Comparison of ENCODE assay signal across 8 mouse cellular contexts in genomic region chr15:42914099-42914498, GRCm38 (mm10).
DNase-seq lines count a peak whose midpoint lies in the region; ATAC-seq and TF ChIP-seq lines count a peak whose summit lies in the region.

No protein-coding gene starts in this region.

- no peaks in the 10 kb centered on the region for H3K36me3 ChIP-seq in G1E (replicated peaks)

- no peaks in the 10 kb centered on the region for H3K4me1 ChIP-seq in G1E (ENCODE audit: insufficient read depth, low read depth, low read length)

- H3K27me3 ChIP-seq in G1E (ENCODE audit: insufficient read depth, low read length): no peaks in the 10 kb centered on the region

- peak; percentile 29; the same call in 1 of the 2 replicates for TF ChIP-seq CTCF in G1E (IDR thresholded peaks at IDR 0.05; ENCODE audit: low read depth, low read length)

- H3K9me3 ChIP-seq in G1E (replicated peaks): no peaks in the 10 kb centered on the region

- no peak overlapping the region for H3K4me3 ChIP-seq in G1E (ENCODE audit: low read depth, low read length)

- DNase-seq in 3T3-L1 (ENCODE audit: low read depth, low spot score) (peak; percentile 73), G1E (ENCODE audit: low spot score) (peak; percentile 1)
- peak; percentile 47 for DNase-seq in cerebellum, adult 8-10 months
- peak; percentile 27 to 91 for DNase-seq in frontal cortex, adult 2 months (ENCODE audit: extremely low spot score in 1 of 2, low spot score in 1 of 2)
- peak; percentile 73 to 74 for DNase-seq in kidney, postnatal 4 days
- DNase-seq in lung, postnatal 10 days: peak; percentile 68
- peak; percentile 58 for DNase-seq in retina, postnatal 1 day

- ATAC-seq in G1E (ENCODE audit: extremely low read depth, insufficient number of reproducible peaks, low FRiP score, poor library complexity, severe bottlenecking): no peak
- ATAC-seq in inflammation-experienced regulatory T-cells, adult 6 months: no peak

Comparison
In these comparisons a context has a peak if more than half of its experiments do, and no peak if none do; other contexts are left out.
1. DNase-seq: peak in every context shown above with its lines; median percentile 74 in kidney, postnatal 4 days; 73 in 3T3-L1; 68 in lung, postnatal 10 days; 59 in frontal cortex, adult 2 months; 58 in retina, postnatal 1 day; 47 in cerebellum, adult 8-10 months; 1 in G1E.